Mouse (Mus musculus): ENCODE results near the gene Olfr313. TPM values are rescaled to one million over a fixed set of nuclear protein-coding genes. Genes with fewer than 3 reads are reported as not detected.
A peak's percentile ranks its signal among the peaks of the same experiment; 100 is the strongest.
"Not testable (repeated sequence)": the region's sequence is repeated elsewhere in the genome, so short reads cannot be mapped to it uniquely, and the experiment has no call there.

Olfr313 gene
- polyA plus RNA-seq, 1 experiment from 2014 or later = not detected

DNA sequence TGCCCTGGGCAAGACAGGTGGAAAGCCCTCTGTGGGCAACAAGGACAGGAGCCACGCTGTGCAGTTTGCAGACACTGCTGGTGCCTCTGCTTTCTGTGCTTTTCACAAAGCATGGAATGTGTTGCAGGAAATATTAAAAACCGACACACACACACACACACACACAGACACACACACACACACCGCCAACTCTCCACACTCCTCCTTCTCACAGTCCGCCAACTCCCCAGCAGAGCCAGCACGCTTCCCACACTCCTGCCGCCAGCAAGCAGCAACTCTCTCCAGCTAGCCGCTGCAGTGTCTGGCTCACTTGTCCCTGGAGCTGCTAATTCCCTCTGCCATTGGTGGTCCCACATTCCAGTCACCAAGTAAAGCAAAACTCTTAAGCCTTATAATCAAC is 17.9 kb upstream of the Olfr313 start:
- ATAC-seq = no peak
- H3K9ac ChIP-seq (ENCODE audit: low read depth, low read length) = no peak overlapping the region
- H3K4me2 ChIP-seq (ENCODE audit: low read depth, low read length) = no peak overlapping the region
- no peaks in the 10 kb centered on the region for H3K9me3 ChIP-seq (ENCODE audit: control insufficient read depth, low read length)
- no peak overlapping the region for H3K27ac ChIP-seq (ENCODE audit: low read length)
- no peaks in the 10 kb centered on the region for H3K36me3 ChIP-seq (ENCODE audit: control insufficient read depth, insufficient read depth, low read length)
- 68% methylated on average over 7 of the region's 7 CpGs for WGBS
- no peaks in the 10 kb centered on the region for H3K27me3 ChIP-seq (replicated peaks; ENCODE audit: control insufficient read depth, insufficient read depth, low read length)
- no peak overlapping the region for H3K4me3 ChIP-seq (ENCODE audit: low read length)
- peaks cover under 1% of the 10 kb centered on the region; the same call in 1 of the 2 replicates for H3K4me1 ChIP-seq (ENCODE audit: control insufficient read depth, insufficient read depth, low read length)

- no peaks in the 10 kb centered on the region for H3K27me3 ChIP-seq (replicated peaks; ENCODE audit: control insufficient read depth, insufficient read depth, low read length)
- no peak overlapping the region for H3K4me2 ChIP-seq (ENCODE audit: low read depth, low read length)
- no peak overlapping the region for H3K9ac ChIP-seq (ENCODE audit: low read depth, low read length)
- H3K36me3 ChIP-seq (ENCODE audit: control insufficient read depth, insufficient read depth, low read length) = no peaks in the 10 kb centered on the region
- H3K4me1 ChIP-seq (ENCODE audit: control insufficient read depth, insufficient read depth, low read length) = peaks cover 16% of the 10 kb centered on the region; the same call in 1 of the 2 replicates
- no peak for ATAC-seq
- H3K9me3 ChIP-seq (ENCODE audit: control insufficient read depth, low read length) = no peaks in the 10 kb centered on the region
- H3K27ac ChIP-seq (ENCODE audit: low read length) = no peak overlapping the region
- 79% methylated on average over 5 of the region's 5 CpGs for WGBS
- no peak overlapping the region for H3K4me3 ChIP-seq (ENCODE audit: low read length)
These were observed 15.1 kb upstream of the Olfr313 start for GRCm38 (mm10) chr11:58799747-58800146.

GRCm38 (mm10) chr11:58801558-58802228 is 13.1 kb upstream of the Olfr313 start, which contains the start of gene Fam183b:
Gene Fam183b (minus strand): TSS chr11:58801960.
- no peaks in the 10 kb centered on the region for H3K9me3 ChIP-seq (ENCODE audit: control insufficient read depth, low read length)
- ATAC-seq = peak; percentile 80
- 14% methylated on average over 14 of the region's 14 CpGs for WGBS
- 0 out of 2 replicates have a peak within 1 kb of the TSS, but pooled peaks have one; percentile 38 for H3K9ac ChIP-seq (ENCODE audit: low read depth, low read length)
- H3K4me1 ChIP-seq (ENCODE audit: control insufficient read depth, insufficient read depth, low read length) = peaks cover 16% of the 10 kb centered on the region; the same call in 1 of the 2 replicates
- no peaks in the 10 kb centered on the region for H3K27me3 ChIP-seq (replicated peaks; ENCODE audit: control insufficient read depth, insufficient read depth, low read length)
- H3K36me3 ChIP-seq (ENCODE audit: control insufficient read depth, insufficient read depth, low read length) = no peaks in the 10 kb centered on the region
- H3K4me3 ChIP-seq (ENCODE audit: low read length) = peak within 1 kb of the TSS; percentile 27
- H3K27ac ChIP-seq (ENCODE audit: low read length) = no peak within 1 kb of the TSS
- peak within 1 kb of the TSS; percentile 47 for H3K4me2 ChIP-seq (ENCODE audit: low read depth, low read length)

- 34% methylated on average over 4 of the region's 4 CpGs for WGBS
- no peaks in the 10 kb centered on the region for H3K9me3 ChIP-seq (ENCODE audit: control insufficient read depth, low read length)
- no peaks in the 10 kb centered on the region for H3K36me3 ChIP-seq (ENCODE audit: control insufficient read depth, insufficient read depth, low read length)
- peaks cover 16% of the 10 kb centered on the region; the same call in 1 of the 2 replicates for H3K4me1 ChIP-seq (ENCODE audit: control insufficient read depth, insufficient read depth, low read length)
- H3K4me2 ChIP-seq (ENCODE audit: low read depth, low read length) = no peak overlapping the region
- no peak overlapping the region for H3K9ac ChIP-seq (ENCODE audit: low read depth, low read length)
- no peak overlapping the region for H3K27ac ChIP-seq (ENCODE audit: low read length)
- no peaks in the 10 kb centered on the region for H3K27me3 ChIP-seq (replicated peaks; ENCODE audit: control insufficient read depth, insufficient read depth, low read length)
- no peak overlapping the region for H3K4me3 ChIP-seq (ENCODE audit: low read length)
- peak; percentile 67 for ATAC-seq
These were observed 10.9 kb upstream of the Olfr313 start for GRCm38 (mm10) chr11:58803871-58804270.

GRCm38 (mm10) chr11:58804393-58804792 is 10.4 kb upstream of the Olfr313 start:
- Histone ChIP-seq H3K9me3 (ENCODE audit: control insufficient read depth, low read length) (no peaks in the 10 kb centered on the region), H3K27me3 (replicated peaks; ENCODE audit: control insufficient read depth, insufficient read depth, low read length) (no peaks in the 10 kb centered on the region), H3K36me3 (ENCODE audit: control insufficient read depth, insufficient read depth, low read length) (no peaks in the 10 kb centered on the region), H3K4me3 (ENCODE audit: low read length) (no peak overlapping the region), H3K27ac (ENCODE audit: low read length) (peak overlapping the region; percentile 77), H3K9ac (ENCODE audit: low read depth, low read length) (no peak overlapping the region), H3K4me1 (ENCODE audit: control insufficient read depth, insufficient read depth, low read length) (peaks cover 16% of the 10 kb centered on the region; the same call in 1 of the 2 replicates), H3K4me2 (ENCODE audit: low read depth, low read length) (no peak overlapping the region)
- ATAC-seq = peak; percentile 83
- WGBS = 30% methylated on average over 2 of the region's 2 CpGs

DNA sequence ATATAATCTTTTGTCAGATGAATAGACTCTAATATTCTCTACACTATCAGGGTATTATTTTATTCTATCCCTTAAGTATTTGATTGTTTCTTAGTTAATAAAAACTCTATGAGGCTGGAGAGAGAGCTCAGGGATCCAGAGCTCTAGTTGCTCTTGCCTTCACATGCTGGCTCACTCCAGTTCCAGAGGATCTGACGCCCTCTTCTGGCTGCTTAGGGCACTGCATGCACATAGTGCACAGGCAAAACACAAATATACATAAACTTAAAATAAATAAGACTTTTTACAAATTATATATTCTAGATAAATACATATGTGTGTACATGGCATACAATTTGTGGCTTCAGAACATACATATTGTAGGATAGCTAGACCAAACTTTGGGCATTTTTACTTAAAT is 2.8 kb upstream of the Olfr313 start:
- H3K27ac ChIP-seq (ENCODE audit: low read length) = no peak overlapping the region
- H3K4me3 ChIP-seq (ENCODE audit: low read length) = no peak overlapping the region
- no peaks in the 10 kb centered on the region for H3K27me3 ChIP-seq (replicated peaks; ENCODE audit: control insufficient read depth, insufficient read depth, low read length)
- no peaks in the 10 kb centered on the region for H3K9me3 ChIP-seq (ENCODE audit: control insufficient read depth, low read length)
- no peaks in the 10 kb centered on the region for H3K36me3 ChIP-seq (ENCODE audit: control insufficient read depth, insufficient read depth, low read length)
- no peak overlapping the region for H3K9ac ChIP-seq (ENCODE audit: low read depth, low read length)
- no peak for ATAC-seq
- no peak overlapping the region for H3K4me2 ChIP-seq (ENCODE audit: low read depth, low read length)
- 8% methylated on average over 1 of the region's 1 CpGs for WGBS
- no peaks in the 10 kb centered on the region for H3K4me1 ChIP-seq (ENCODE audit: control insufficient read depth, insufficient read depth, low read length)

GRCm38 (mm10) chr11:58815676-58816075 is 876 bp downstream of the Olfr313 start:
- H3K9me3 ChIP-seq (ENCODE audit: control insufficient read depth, low read length) = no peaks in the 10 kb centered on the region
- WGBS = 88% methylated on average over 1 of the region's 1 CpGs
- ATAC-seq = no peak
- H3K36me3 ChIP-seq (ENCODE audit: control insufficient read depth, insufficient read depth, low read length) = no peaks in the 10 kb centered on the region
- no peak overlapping the region for H3K9ac ChIP-seq (ENCODE audit: low read depth, low read length)
- H3K4me1 ChIP-seq (ENCODE audit: control insufficient read depth, insufficient read depth, low read length) = no peaks in the 10 kb centered on the region
- H3K4me2 ChIP-seq (ENCODE audit: low read depth, low read length) = no peak overlapping the region
- no peaks in the 10 kb centered on the region for H3K27me3 ChIP-seq (replicated peaks; ENCODE audit: control insufficient read depth, insufficient read depth, low read length)
- H3K4me3 ChIP-seq (ENCODE audit: low read length) = no peak overlapping the region
- no peak overlapping the region for H3K27ac ChIP-seq (ENCODE audit: low read length)

GRCm38 (mm10) chr11:58828937-58829336 is 14.1 kb downstream of the Olfr313 start, which contains the start of gene Olfr312:
Gene Olfr312 (plus strand): TSS chr11:58829237.
- not testable (repeated sequence) for H3K4me2 ChIP-seq (ENCODE audit: low read depth, low read length); ATAC-seq; H3K27me3 ChIP-seq (replicated peaks; ENCODE audit: control insufficient read depth, insufficient read depth, low read length); H3K4me1 ChIP-seq (ENCODE audit: control insufficient read depth, insufficient read depth, low read length); H3K9ac ChIP-seq (ENCODE audit: low read depth, low read length); H3K9me3 ChIP-seq (ENCODE audit: control insufficient read depth, low read length); H3K4me3 ChIP-seq (ENCODE audit: low read length); H3K27ac ChIP-seq (ENCODE audit: low read length); H3K36me3 ChIP-seq (ENCODE audit: control insufficient read depth, insufficient read depth, low read length)

DNA sequence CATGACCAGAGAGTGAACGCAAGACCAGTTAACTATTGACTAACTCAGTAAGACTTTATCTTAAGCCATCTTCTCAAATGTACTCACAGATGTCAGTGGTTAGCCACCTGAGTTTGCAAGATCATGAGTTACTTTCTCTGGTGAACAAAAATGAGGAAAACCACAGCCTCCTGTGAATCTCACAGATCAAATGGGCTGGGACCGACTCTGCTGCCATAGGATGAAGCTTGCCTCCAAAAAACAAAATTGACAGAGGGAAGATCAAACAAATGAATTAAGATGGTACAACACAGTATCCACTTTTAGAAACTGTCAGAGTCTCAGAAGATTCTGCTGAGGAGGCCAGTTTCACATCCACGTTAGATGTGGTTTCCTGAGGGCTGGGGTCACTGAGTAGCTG is 15.0 kb downstream of the Olfr313 start:
- Histone ChIP-seq H3K27ac (ENCODE audit: low read length) (no peak overlapping the region), H3K27me3 (replicated peaks; ENCODE audit: control insufficient read depth, insufficient read depth, low read length) (no peaks in the 10 kb centered on the region), H3K9me3 (ENCODE audit: control insufficient read depth, low read length) (no peaks in the 10 kb centered on the region), H3K4me1 (ENCODE audit: control insufficient read depth, insufficient read depth, low read length) (no peaks in the 10 kb centered on the region), H3K9ac (ENCODE audit: low read depth, low read length) (no peak overlapping the region), H3K4me3 (ENCODE audit: low read length) (no peak overlapping the region), H3K36me3 (ENCODE audit: control insufficient read depth, insufficient read depth, low read length) (no peaks in the 10 kb centered on the region), H3K4me2 (ENCODE audit: low read depth, low read length) (no peak overlapping the region)
- ATAC-seq = no peak
- 80% methylated on average over 3 of the region's 3 CpGs for WGBS

GRCm38 (mm10) chr11:58832541-58832940 is 17.7 kb downstream of the Olfr313 start:
- not testable (repeated sequence) for H3K4me1 ChIP-seq (ENCODE audit: control insufficient read depth, insufficient read depth, low read length); ATAC-seq; H3K27me3 ChIP-seq (replicated peaks; ENCODE audit: control insufficient read depth, insufficient read depth, low read length); H3K9ac ChIP-seq (ENCODE audit: low read depth, low read length); H3K9me3 ChIP-seq (ENCODE audit: control insufficient read depth, low read length); H3K27ac ChIP-seq (ENCODE audit: low read length); H3K4me3 ChIP-seq (ENCODE audit: low read length); H3K4me2 ChIP-seq (ENCODE audit: low read depth, low read length); H3K36me3 ChIP-seq (ENCODE audit: control insufficient read depth, insufficient read depth, low read length)
- 64% methylated on average over 3 of the region's 3 CpGs for whole genome bisulfite sequencing

All from intestine, embryonic 16.5 days (tissue).